Comparison of ENCODE assay signal across 12 mouse cellular contexts in genomic region chr4:125534449-125534848, GRCm38 (mm10). TPM values are rescaled to one million over a fixed set of nuclear protein-coding genes. Genes with fewer than 3 reads are reported as not detected.
DNase-seq lines count a peak whose midpoint lies in the region; ATAC-seq and TF ChIP-seq lines count a peak whose summit lies in the region.
"Had no signal": no experiment of that assay in that cellular context is flagged by ENCODE, and none has a peak within 500 bp of the region (broad histone marks: within the 10 kb centered on the region; RNA-seq: fewer than 3 reads in every experiment).

No protein-coding gene starts in this region.

- peaks cover 3% of the 10 kb centered on the region; the same call in 1 of the 2 replicates for H3K27me3 ChIP-seq in hindbrain, embryonic 16.5 days (replicated peaks; ENCODE audit: control insufficient read depth, insufficient read depth, low read length)
- peaks cover 32% of the 10 kb centered on the region for H3K27me3 ChIP-seq in neural tube, embryonic 15.5 days (replicated peaks)
- H3K27me3 ChIP-seq in kidney, embryonic 15.5 days, result peaks cover 57% of the 10 kb centered on the region

- 7% methylated on average over 8 of the region's 8 CpGs for WGBS in hindbrain, embryonic 16.5 days
- WGBS in neural tube, embryonic 15.5 days, result 4% methylated on average over 8 of the region's 8 CpGs
- 5% methylated on average over 8 of the region's 8 CpGs for WGBS in kidney, embryonic 15.5 days

- peak; percentile 80 to 91 for DNase-seq in adrenal gland, adult (ENCODE audit: inconsistent age in 2 of 2, low spot score in 1 of 2)
- DNase-seq in adrenal gland, postnatal 4 days (ENCODE audit: low spot score in 2 of 2), result no peak
- peak; percentile 63 for DNase-seq in embryo, embryonic 11 days
- no peak for DNase-seq in left cerebral cortex, adult 2 months (ENCODE audit: extremely low spot score in 1 of 2, low spot score in 2 of 2)
- DNase-seq in spleen, postnatal 36 days (ENCODE audit: low spot score in 2 of 2), result no peak
- DNase-seq: right cerebral cortex, postnatal 14 days; thymus, postnatal 25 days had no signal

- 0 out of 2 replicates have a peak overlapping the region, but pooled peaks have one; percentile 35 for H3K9ac ChIP-seq in hindbrain, embryonic 16.5 days (ENCODE audit: low read depth, low read length)
- no peak overlapping the region for H3K9ac ChIP-seq in neural tube, embryonic 15.5 days (replicated peaks)
- no peak overlapping the region for H3K9ac ChIP-seq in kidney, embryonic 15.5 days
- H3K9ac ChIP-seq: heart, embryonic 13.5 days had no signal

- intact Hi-C loops in left cerebral cortex, adult 2 months (cut with DNase I), result no loop called here

- no peaks in the 10 kb centered on the region for H3K36me3 ChIP-seq in hindbrain, embryonic 16.5 days (ENCODE audit: control insufficient read depth, insufficient read depth, low read length)
- no peaks in the 10 kb centered on the region for H3K36me3 ChIP-seq in neural tube, embryonic 15.5 days
- no peaks in the 10 kb centered on the region for H3K36me3 ChIP-seq in kidney, embryonic 15.5 days
- H3K36me3 ChIP-seq: heart, embryonic 13.5 days had no signal

- peak; percentile 40; the same call in 1 of the 2 replicates for ATAC-seq in hindbrain, embryonic 16.5 days
- peak; percentile 49; the same call in 1 of the 2 replicates for ATAC-seq in neural tube, embryonic 15.5 days (ENCODE audit: low FRiP score)
- no peak for ATAC-seq in kidney, embryonic 15.5 days (replicated peaks; ENCODE audit: low FRiP score)

- peaks cover 20% of the 10 kb centered on the region for H3K4me1 ChIP-seq in hindbrain, embryonic 16.5 days (ENCODE audit: control insufficient read depth, insufficient read depth, low read depth, low read length)
- H3K4me1 ChIP-seq in neural tube, embryonic 15.5 days, result peaks cover 31% of the 10 kb centered on the region
- 0 out of 2 replicates have a peak, but pooled peaks cover 3% of the 10 kb centered on the region for H3K4me1 ChIP-seq in kidney, embryonic 15.5 days

- no peak overlapping the region for H3K4me3 ChIP-seq in hindbrain, embryonic 16.5 days (ENCODE audit: low read length)
- H3K4me3 ChIP-seq in neural tube, embryonic 15.5 days (replicated peaks), result no peak overlapping the region
- no peak overlapping the region for H3K4me3 ChIP-seq in left cerebral cortex, adult 2 months
- no peak overlapping the region for H3K4me3 ChIP-seq in kidney, embryonic 15.5 days (replicated peaks)
- H3K4me3 ChIP-seq: heart, embryonic 13.5 days had no signal

- no peaks in the 10 kb centered on the region for H3K9me3 ChIP-seq in hindbrain, embryonic 16.5 days (ENCODE audit: control insufficient read depth, low read length)
- no peaks in the 10 kb centered on the region for H3K9me3 ChIP-seq in neural tube, embryonic 15.5 days (replicated peaks)
- H3K9me3 ChIP-seq in kidney, embryonic 15.5 days (replicated peaks), result no peaks in the 10 kb centered on the region
- H3K9me3 ChIP-seq: heart, embryonic 13.5 days had no signal

- H3K4me2 ChIP-seq in hindbrain, embryonic 16.5 days (ENCODE audit: low read length), result no peak overlapping the region
- no peak overlapping the region for H3K4me2 ChIP-seq in neural tube, embryonic 15.5 days
- no peak overlapping the region for H3K4me2 ChIP-seq in kidney, embryonic 15.5 days
- H3K4me2 ChIP-seq: heart, embryonic 13.5 days had no signal

- TF ChIP-seq CTCF in left cerebral cortex, adult 2 months (IDR thresholded peaks at IDR 0.05), result no peak

- H3K27ac ChIP-seq in hindbrain, embryonic 16.5 days (ENCODE audit: low read depth, low read length), result peak overlapping the region; percentile 51
- H3K27ac ChIP-seq in neural tube, embryonic 15.5 days (replicated peaks), result peak overlapping the region; percentile 54
- H3K27ac ChIP-seq in left cerebral cortex, adult 2 months, result no peak overlapping the region
- no peak overlapping the region for H3K27ac ChIP-seq in kidney, embryonic 15.5 days
- H3K27ac ChIP-seq: heart, embryonic 13.5 days had no signal

RNA-seq across cellular contexts. Expression of gene Grik3, which starts 43.9 kb away (rescaled TPM):
- under 1 TPM; 0.79 to 0.81 TPM for total RNA-seq in adrenal gland, postnatal 4 days (2021)
- 5.2 and 5.5 TPM in 2 replicates for polyA plus RNA-seq in hindbrain, embryonic 16.5 days (2015; fragmentation: Nextera tagmentation; extraction: Ambion mirVana)
- 4.0 and 4.4 TPM in 2 replicates for polyA plus RNA-seq in neural tube, embryonic 15.5 days (2015; fragmentation: Nextera tagmentation; extraction: Ambion mirVana)
- 10 to 100 TPM; 42.3 to 45.8 TPM for total RNA-seq in left cerebral cortex, adult 2 months (2021)
- 0.05 TPM in 2 replicates for polyA plus RNA-seq in kidney, embryonic 15.5 days (2015; fragmentation: Nextera tagmentation; extraction: Ambion mirVana)
- polyA plus RNA-seq: lung, embryonic 16.5 days had no signal

Comparison
In these comparisons a context has a peak if more than half of its experiments do, and no peak if none do; other contexts are left out.
1. DNase-seq: peak in adrenal gland, adult (2 of 2) and embryo, embryonic 11 days (single experiment); none in adrenal gland, postnatal 4 days (0 of 2), left cerebral cortex, adult 2 months (0 of 2) and spleen, postnatal 36 days (0 of 2).
2. H3K27ac ChIP-seq: peak in hindbrain, embryonic 16.5 days (single experiment) and neural tube, embryonic 15.5 days (single experiment); none in left cerebral cortex, adult 2 months (single experiment) and kidney, embryonic 15.5 days (single experiment).